Mouse (Mus musculus): ENCODE measurements around the gene Nhlh1.

DNA sequence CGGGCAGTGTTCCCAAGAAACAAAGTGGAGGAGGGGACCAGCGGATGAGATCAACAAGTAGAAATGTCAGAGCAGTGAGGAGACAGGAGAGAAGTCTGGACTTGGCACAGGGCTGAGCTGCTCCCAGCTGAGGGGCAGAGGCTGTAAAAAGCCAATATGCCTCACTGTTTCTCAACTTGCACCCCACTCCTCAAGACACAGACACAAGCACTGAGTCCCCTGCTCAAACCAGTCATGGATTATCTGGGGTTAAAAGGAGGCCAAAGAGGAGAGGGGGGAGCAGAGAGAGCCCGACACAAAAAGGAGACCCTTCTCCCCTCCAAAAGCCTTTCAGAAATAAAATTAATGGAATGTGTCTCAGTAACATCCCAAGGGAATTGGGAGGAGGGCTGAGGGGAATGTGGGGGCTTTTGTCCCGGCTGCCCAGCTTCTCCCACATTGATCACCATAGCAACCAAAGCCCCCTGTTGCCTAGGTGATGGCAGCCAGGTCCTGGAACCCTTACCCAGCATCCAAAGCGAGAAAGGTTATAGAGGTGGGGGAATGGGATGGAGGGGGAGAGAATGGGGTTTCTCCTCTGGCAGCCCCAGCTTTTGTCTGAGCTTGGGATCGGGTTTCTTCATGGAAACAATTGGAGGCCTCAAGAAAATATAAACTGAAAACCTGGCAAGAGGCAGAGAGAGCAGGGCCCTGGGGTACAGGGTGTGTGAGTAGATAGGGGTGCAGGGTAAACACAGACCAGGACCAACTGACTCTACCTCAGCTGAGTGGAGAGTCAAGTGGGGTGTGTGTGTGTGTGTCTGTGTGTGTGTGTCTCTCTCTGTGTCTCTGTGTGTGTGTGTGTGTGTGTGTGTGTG lies 40.5 kb downstream of the Nhlh1 start:
- no peak for TF ChIP-seq GATA1 (IDR thresholded peaks at IDR 0.05; ENCODE audit: low read length)
- no peak for TF ChIP-seq TAL1 (IDR thresholded peaks at IDR 0.05; ENCODE audit: low read length)
